Mouse (Mus musculus): ENCODE data around the gene Pyy. TPM values are rescaled to one million over a fixed set of nuclear protein-coding genes. Genes with fewer than 3 reads are reported as not detected.

The Pyy gene
- polyA plus RNA-seq, 1 experiment from 2014 or later, result not detected

DNA sequence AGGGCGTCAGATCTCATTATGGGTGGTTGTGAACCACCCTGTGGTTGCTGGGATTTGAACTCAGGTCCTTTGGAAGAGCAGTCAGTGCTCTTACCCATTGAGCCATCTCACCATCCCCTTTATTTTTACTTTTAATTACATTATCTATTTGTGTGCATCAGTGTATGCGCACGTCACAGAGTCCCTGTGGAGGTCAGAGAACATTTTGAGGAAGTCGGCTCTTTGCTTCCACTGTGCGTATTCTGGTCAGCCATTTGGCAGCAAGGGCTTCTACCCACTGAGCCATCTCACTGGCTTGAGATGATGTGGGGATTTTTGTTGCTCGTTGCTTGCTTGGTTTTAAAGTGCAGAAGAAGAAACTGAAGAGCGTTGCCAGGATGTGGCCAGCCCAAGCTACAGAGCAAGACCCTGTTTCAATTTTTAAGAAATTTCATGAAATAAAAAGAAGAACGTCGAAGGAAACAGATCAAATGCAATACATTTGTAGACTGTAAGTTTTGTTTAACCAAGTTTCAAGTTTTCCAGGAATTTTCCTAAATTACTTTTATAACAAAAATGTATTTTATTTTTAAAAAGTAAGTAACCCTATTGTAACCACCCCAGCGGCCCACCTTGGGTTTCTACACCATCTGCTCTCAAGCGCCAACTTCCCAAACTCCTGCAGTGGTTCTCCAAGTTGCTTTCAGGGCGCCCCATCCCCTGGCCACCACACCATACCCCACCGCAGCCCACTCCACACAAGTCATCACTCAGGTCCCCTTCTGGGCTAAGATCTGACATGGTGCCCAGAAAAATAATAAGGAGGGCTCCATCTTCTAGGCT lies 30.2 kb upstream of the Pyy start:
- no peak for ATAC-seq
- H3K4me3 ChIP-seq (replicated peaks), result peak overlapping the region; percentile 11

DNA sequence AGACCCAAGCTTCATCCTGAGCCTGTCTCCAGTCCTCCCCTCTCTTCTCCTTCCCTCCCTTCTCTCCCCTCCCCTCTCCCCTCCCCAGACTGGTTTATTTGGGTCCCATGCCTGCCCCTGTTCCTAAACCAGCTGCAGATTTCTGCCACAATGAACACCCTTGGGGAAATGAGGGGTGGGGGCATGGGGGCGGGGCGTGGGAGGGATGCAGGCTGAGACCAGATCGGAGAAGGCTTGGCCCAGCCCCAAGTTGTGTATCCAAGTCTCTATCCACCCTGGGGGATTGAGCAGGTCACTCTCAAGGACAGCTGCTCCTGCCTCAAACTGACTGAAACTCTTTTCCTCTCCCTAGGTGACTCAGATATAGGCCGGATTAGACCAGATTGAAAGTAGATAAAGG lies 26.9 kb upstream of the Pyy start:
- WGBS, result 34% methylated on average over 4 of the region's 4 CpGs
- no peak overlapping the region for H3K4me3 ChIP-seq (replicated peaks)
- peaks cover 13% of the 10 kb centered on the region; the same call in 1 of the 2 replicates for H3K4me1 ChIP-seq (replicated peaks)
- no peak overlapping the region for H3K4me2 ChIP-seq (replicated peaks)
- no peaks in the 10 kb centered on the region for H3K36me3 ChIP-seq
- ATAC-seq, result peak; percentile 34; the same call in 1 of the 2 replicates
- peaks cover 17% of the 10 kb centered on the region for H3K27me3 ChIP-seq
- no peak overlapping the region for H3K27ac ChIP-seq
- no peak overlapping the region for H3K9ac ChIP-seq (replicated peaks)
- H3K9me3 ChIP-seq, result no peaks in the 10 kb centered on the region

More for the DNA sequence above, 30.2 kb upstream of the Pyy start:
- Histone ChIP-seq H3K4me1 (replicated peaks) (peaks cover 13% of the 10 kb centered on the region; the same call in 1 of the 2 replicates), H3K9ac (replicated peaks) (no peak overlapping the region), H3K36me3 (no peaks in the 10 kb centered on the region), H3K27ac (no peak overlapping the region), H3K27me3 (peaks cover 23% of the 10 kb centered on the region), H3K9me3 (no peaks in the 10 kb centered on the region), H3K4me2 (replicated peaks) (peak overlapping the region; percentile 52)
- 53% methylated on average over 13 of the region's 13 CpGs for WGBS

DNA sequence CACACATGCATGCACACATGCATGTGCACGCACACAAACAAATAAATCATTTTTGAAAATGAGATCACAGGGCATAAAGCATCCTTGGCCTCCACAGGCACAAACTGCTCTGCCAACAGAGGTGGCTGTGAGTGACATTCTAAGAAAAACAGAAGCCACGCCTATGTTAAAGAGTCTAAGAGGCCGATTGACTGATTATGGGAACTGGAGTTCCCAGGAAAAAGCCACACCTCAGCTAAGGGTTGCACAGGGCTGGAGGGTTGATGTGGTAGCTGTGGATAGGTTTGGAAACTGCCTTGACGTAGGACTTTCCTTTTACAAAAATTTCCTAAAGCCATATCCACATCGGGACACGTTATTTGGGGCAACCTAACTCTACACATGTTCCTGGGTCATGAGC lies 9.8 kb upstream of the Pyy start:
- Histone ChIP-seq H3K9ac (replicated peaks) (no peak overlapping the region), H3K36me3 (no peaks in the 10 kb centered on the region), H3K27me3 (no peaks in the 10 kb centered on the region), H3K27ac (no peak overlapping the region), H3K4me2 (replicated peaks) (no peak overlapping the region), H3K4me1 (replicated peaks) (peaks cover 4% of the 10 kb centered on the region; the same call in 1 of the 2 replicates), H3K4me3 (replicated peaks) (no peak overlapping the region), H3K9me3 (no peaks in the 10 kb centered on the region)
- no peak for ATAC-seq
- WGBS, result 87% methylated on average over 6 of the region's 6 CpGs

DNA sequence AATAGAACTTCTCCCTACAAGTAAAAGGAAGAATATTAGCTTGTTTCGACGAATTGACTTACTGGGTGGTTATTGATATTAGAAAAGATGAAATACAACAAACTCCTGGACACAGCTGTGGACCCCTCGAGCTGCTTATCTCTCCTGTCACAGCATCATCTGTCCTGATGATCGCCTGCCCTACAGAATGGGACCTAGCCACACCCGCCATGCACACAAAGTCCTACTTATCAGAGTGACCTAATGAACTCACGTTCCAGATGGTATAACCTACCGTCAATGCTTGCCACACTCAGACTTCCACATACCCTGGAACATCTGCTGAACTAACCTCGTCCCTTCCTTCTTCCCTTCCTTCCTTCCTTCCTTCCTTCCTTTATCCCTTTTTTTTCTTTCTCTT lies 8.6 kb upstream of the Pyy start:
- ATAC-seq, result no peak
- no peaks in the 10 kb centered on the region for H3K27me3 ChIP-seq
- no peaks in the 10 kb centered on the region for H3K9me3 ChIP-seq
- peaks cover 4% of the 10 kb centered on the region; the same call in 1 of the 2 replicates for H3K4me1 ChIP-seq (replicated peaks)
- H3K36me3 ChIP-seq, result no peaks in the 10 kb centered on the region
- WGBS, result 85% methylated on average over 8 of the region's 8 CpGs
- no peak overlapping the region for H3K4me2 ChIP-seq (replicated peaks)
- no peak overlapping the region for H3K4me3 ChIP-seq (replicated peaks)
- no peak overlapping the region for H3K9ac ChIP-seq (replicated peaks)
- H3K27ac ChIP-seq, result no peak overlapping the region

DNA sequence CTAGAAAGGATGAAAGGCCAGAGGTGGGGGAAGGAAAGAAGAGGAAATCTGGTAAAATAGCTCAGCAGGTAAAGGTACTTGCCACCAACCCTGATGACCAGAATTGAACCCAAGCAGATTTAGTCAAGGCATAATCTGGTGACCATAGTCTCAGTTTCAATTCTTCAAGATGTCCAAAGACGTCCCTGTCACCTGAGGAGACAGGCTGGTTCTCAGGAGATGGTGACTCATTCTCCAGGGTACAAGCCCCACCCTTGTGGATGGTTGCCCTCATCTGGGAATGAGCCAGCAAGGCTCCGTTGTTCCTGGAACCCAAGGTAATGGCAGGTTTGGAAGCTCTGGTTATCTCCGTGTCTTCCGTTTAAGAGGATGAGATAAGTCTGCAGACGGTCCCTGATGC lies 3.9 kb upstream of the Pyy start:
- H3K9ac ChIP-seq (replicated peaks), result no peak overlapping the region
- 90% methylated on average over 5 of the region's 5 CpGs for WGBS

DNA sequence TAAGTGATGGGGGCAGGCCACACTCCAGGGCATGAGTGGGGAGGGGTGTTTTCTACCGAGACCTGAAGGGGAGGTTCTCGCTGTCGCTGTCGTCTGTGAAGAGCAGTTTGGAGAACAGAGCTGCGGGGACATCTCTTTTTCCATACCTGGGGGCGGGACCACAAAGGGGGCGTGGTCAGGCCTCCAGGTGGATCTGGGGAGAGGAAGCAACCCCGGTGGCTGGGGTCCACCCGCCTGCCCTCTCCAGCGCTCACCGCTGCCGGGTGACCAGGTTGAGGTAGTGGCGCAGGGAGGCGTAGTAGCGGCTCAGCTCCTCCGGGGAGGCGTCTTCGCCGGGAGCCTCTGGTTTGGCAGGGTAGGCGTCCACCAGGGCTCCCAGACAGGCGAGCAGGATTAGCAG lies 721 bp downstream of the Pyy start:
- 2% methylated on average over 21 of the region's 21 CpGs for WGBS
- H3K27me3 ChIP-seq, result peaks cover 68% of the 10 kb centered on the region

More for the DNA sequence above, 3.9 kb upstream of the Pyy start:
- Histone ChIP-seq H3K4me3 (replicated peaks) (no peak overlapping the region), H3K27ac (no peak overlapping the region), H3K9me3 (no peaks in the 10 kb centered on the region), H3K36me3 (no peaks in the 10 kb centered on the region), H3K4me1 (replicated peaks) (peaks cover 7% of the 10 kb centered on the region; the same call in 1 of the 2 replicates), H3K27me3 (peaks cover 33% of the 10 kb centered on the region), H3K4me2 (replicated peaks) (no peak overlapping the region)
- no peak for ATAC-seq

DNA sequence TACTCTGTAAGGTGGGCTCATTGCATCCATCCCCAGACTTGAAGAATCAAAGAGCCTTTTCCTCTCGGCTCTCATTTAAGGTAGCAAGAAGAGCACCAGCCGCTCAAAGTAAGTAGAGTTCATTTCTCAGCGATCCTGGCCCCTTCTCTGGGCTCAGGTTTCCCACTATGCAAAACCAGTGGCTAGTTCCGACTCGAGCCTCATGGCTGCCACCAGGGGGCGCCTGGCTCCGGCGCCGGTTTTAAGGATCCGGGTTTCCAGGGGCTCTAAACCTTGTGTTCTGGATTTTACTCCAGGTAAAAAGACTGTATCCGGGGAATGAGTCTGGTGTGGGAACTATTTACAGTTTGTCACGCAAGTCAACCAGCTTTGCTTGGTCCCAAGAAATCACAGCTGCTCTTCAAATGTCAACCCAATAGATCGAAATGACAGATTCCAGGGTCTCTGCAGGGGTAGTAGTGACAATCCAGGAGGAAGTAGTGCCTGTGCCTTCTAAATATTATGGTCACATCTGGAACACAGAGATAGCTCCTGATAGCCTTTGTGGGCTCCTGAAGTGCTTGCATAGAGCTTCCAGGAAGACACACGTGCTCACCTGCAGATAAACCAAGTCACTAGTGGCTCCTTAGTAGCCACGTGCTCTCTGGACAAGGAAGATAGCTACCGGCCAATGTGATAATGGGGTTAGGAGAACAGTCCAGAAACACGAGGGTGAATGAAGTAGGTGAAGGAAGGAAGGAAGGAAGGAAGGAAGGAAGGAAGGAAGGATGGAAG lies 5.0 kb downstream of the Pyy start:
- no peak for ATAC-seq
- Histone ChIP-seq H3K4me2 (replicated peaks) (no peak overlapping the region), H3K9ac (replicated peaks) (no peak overlapping the region), H3K36me3 (no peaks in the 10 kb centered on the region), H3K9me3 (no peaks in the 10 kb centered on the region), H3K27me3 (peaks cover 72% of the 10 kb centered on the region), H3K4me3 (replicated peaks) (no peak overlapping the region), H3K27ac (no peak overlapping the region), H3K4me1 (replicated peaks) (peaks cover 3% of the 10 kb centered on the region; the same call in 1 of the 2 replicates)
- WGBS, result 20% methylated on average over 17 of the region's 17 CpGs

More for the DNA sequence above, 721 bp downstream of the Pyy start:
- H3K4me1 ChIP-seq (replicated peaks), result peaks cover 3% of the 10 kb centered on the region; the same call in 1 of the 2 replicates
- H3K27ac ChIP-seq, result no peak overlapping the region
- H3K9me3 ChIP-seq, result no peaks in the 10 kb centered on the region
- H3K9ac ChIP-seq (replicated peaks), result no peak overlapping the region
- no peak overlapping the region for H3K4me3 ChIP-seq (replicated peaks)
- H3K36me3 ChIP-seq, result no peaks in the 10 kb centered on the region
- H3K4me2 ChIP-seq (replicated peaks), result no peak overlapping the region; the same call in 1 of the 2 replicates
- ATAC-seq, result no peak

DNA sequence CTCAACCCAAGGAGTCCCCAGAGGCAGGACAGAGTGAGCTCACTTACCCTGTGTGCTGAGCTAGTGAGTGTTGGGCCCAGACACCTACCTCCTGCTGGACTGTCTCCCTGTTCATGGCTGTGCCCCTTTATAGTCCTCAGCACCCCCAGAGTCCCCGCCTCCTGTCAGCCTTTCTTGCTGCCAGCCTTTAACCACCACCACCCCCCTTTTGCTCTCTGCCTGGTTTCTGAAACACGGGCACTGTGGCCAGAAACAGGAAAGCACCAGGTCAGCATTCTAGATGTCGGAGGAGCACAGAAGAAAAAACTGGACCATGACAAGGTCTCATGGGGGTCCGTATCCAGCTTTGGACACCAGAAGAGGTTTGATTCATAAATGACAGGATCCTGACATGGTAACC lies 6.4 kb downstream of the Pyy start, which contains the start of gene Ppy:
TSS of gene Ppy (minus strand) at position 101 of the 400 bp plus-strand sequence.
- Histone ChIP-seq H3K4me3 (replicated peaks) (no peak within 1 kb of the TSS), H3K9me3 (no peaks in the 10 kb centered on the region), H3K4me2 (replicated peaks) (no peak within 1 kb of the TSS), H3K27ac (no peak within 1 kb of the TSS), H3K36me3 (no peaks in the 10 kb centered on the region), H3K9ac (replicated peaks) (no peak within 1 kb of the TSS), H3K4me1 (replicated peaks) (peaks cover 14% of the 10 kb centered on the region), H3K27me3 (peaks cover 61% of the 10 kb centered on the region)
- 83% methylated on average over 4 of the region's 4 CpGs for WGBS
- no peak for ATAC-seq

DNA sequence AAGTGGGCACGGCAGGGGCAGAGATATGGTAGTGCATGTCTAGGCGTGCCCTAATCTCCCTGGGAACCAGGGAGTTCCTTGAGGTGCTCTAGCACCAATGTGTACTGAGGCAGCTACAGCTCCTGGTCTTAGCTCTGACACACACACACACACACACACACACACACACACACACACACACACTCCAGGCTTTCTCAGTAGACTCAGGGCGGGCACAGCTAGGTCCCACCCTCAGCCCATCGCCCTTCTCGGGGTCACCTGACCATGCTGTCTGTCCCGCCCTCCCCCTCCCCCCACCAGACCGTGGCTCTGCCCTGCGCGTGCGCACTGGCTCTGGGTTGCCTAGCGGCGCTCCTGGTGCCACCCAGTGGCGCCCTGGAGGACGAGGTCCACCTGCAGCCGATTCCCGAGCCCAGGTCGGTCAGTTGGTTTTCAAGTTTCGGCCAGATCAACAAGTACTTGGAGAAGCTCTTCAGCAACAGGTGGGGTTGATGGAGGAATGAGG lies 10.7 kb downstream of the Pyy start:
- Histone ChIP-seq H3K9me3 (no peaks in the 10 kb centered on the region), H3K9ac (replicated peaks) (no peak overlapping the region), H3K36me3 (no peaks in the 10 kb centered on the region), H3K27me3 (peaks cover 29% of the 10 kb centered on the region), H3K27ac (no peak overlapping the region), H3K4me3 (replicated peaks) (peak overlapping the region; percentile 12; the same call in 1 of the 2 replicates), H3K4me2 (replicated peaks) (peak overlapping the region; percentile 48), H3K4me1 (replicated peaks) (peaks cover 17% of the 10 kb centered on the region)
- 7% methylated on average over 18 of the region's 18 CpGs for WGBS
- ATAC-seq, result peak; percentile 94

DNA sequence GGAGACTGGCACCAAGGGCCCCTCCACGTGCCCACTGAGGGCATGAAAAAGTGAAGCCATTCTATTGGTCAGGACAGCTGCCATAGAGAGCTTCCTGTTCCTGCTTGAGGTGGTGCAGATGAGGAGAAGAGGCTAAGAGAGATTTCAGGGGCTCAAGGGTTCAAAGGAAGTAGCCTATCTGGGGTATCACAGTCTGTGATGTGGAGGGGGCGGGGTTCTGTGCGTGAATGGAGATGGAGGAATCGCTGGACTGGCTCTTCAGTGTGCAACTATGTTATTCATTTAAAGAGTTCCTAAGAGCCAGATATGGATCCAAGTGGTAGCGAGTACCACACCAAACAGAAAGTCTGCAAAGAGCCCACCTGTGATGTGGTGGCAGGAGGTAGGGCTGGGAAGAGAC lies 11.2 kb downstream of the Pyy start:
- H3K27me3 ChIP-seq, result peaks cover 26% of the 10 kb centered on the region
- no peak; the same call in 1 of the 2 replicates for ATAC-seq
- H3K27ac ChIP-seq, result no peak overlapping the region
- no peaks in the 10 kb centered on the region for H3K9me3 ChIP-seq
- H3K4me3 ChIP-seq (replicated peaks), result 0 out of 2 replicates have a peak overlapping the region, but pooled peaks have one; percentile 12
- no peak overlapping the region for H3K9ac ChIP-seq (replicated peaks)
- peaks cover 17% of the 10 kb centered on the region for H3K4me1 ChIP-seq (replicated peaks)
- 82% methylated on average over 5 of the region's 5 CpGs for WGBS
- peak overlapping the region; percentile 48 for H3K4me2 ChIP-seq (replicated peaks)
- no peaks in the 10 kb centered on the region for H3K36me3 ChIP-seq

DNA sequence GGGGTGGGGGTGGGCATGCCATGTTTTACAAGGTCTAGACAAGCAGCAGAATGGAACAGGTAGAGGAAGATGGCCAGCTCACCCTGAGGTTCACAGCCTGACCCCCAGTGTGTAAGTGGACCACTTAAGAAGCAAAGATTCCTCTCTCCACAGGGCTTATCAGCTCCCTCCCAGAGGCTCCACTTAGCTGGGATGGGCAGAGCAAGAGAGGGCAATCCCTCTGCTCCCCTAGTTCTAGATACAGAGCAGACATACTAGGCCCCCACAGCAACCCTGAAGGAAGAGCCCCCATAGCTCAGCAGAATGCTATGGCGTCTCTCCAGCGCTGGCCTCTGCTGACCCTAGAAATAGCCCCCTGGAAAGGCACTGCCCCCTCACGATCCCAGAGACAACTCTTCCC lies 12.0 kb downstream of the Pyy start:
- 83% methylated on average over 3 of the region's 3 CpGs for WGBS
- no peak overlapping the region for H3K9ac ChIP-seq (replicated peaks)
- H3K9me3 ChIP-seq, result no peaks in the 10 kb centered on the region
- H3K4me2 ChIP-seq (replicated peaks), result no peak overlapping the region
- no peak overlapping the region for H3K27ac ChIP-seq
- no peak for ATAC-seq
- H3K36me3 ChIP-seq, result no peaks in the 10 kb centered on the region
- no peak overlapping the region for H3K4me3 ChIP-seq (replicated peaks)
- H3K27me3 ChIP-seq, result peaks cover 19% of the 10 kb centered on the region
- H3K4me1 ChIP-seq (replicated peaks), result peaks cover 17% of the 10 kb centered on the region
